Mouse (Mus musculus) adrenal gland, postnatal 4 days (tissue): Measurements from ENCODE around the gene Cuzd1. TPM values are rescaled to one million over a fixed set of nuclear protein-coding genes. Genes with fewer than 3 reads are reported as not detected.

Experiments used
- DNase-seq, 2 experiments: peaks; one replicate each; pipeline ENCODE4 v3.0.0; 2021 to 2022; ENCODE audit warnings: low spot score in 2 of 2, mixed read lengths in 2 of 2
- long read RNA-seq, 2 experiments: library from polyadenylated mRNA; stranded (forward); transcript quantifications; one replicate each; pipeline ENCODE4 v2.0.0; 2021
- total RNA-seq, 2 experiments: library from RNA; stranded (reverse); gene quantifications; 2 replicates each; pipeline ENCODE4 v1.2.3; 2021

Cuzd1 gene
- total RNA-seq = 1 to 10 TPM in 1 of 2 experiments, not detected in 1; 5.9 TPM
- long read RNA-seq, experiment 1 = 0 reads
- long read RNA-seq, experiment 2 = 0 reads

DNA sequence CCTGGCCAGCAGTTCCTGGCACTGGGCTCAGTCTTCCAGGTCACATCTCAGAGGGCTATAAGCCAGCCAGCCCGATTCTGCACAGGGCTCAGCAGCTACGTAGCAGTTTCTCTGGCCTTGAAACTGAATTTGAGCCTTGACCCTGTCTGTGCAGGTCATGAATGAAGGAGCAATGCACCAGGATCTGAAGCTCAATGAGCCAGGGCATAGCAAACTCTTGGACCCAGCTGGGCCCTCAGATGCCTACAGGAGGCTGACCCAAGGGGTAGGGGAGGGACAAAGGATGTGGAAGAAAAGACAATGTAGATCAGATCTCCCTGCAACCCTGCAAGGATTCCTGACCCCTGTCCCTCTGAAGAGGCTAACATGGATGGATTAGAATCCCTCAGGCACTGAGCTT is at the start of gene Cuzd1:
TSS of gene Cuzd1 (minus strand) at position 101 of the 400 bp plus-strand sequence.
- DNase-seq = no peak

DNA sequence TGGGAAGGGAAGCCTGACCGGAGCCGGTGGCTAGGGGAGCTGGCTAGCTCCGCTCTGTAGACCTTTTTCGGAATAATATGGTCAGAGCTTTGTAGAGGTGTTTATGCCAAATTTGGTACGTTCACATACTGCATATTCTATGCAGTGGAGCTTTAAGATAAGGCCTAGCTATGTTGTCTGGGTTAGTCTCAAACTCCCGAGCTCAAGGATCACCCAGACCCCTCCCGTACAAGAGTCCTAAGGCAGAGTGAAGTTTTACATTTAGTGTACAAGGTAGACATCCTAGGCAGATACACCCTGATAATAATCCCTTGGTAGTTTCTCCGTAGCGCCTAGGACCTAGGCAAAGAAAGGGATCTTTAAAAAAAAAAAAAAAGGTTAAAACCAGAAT is 49.4 kb upstream of the Cuzd1 start:
- no peak for DNase-seq

DNA sequence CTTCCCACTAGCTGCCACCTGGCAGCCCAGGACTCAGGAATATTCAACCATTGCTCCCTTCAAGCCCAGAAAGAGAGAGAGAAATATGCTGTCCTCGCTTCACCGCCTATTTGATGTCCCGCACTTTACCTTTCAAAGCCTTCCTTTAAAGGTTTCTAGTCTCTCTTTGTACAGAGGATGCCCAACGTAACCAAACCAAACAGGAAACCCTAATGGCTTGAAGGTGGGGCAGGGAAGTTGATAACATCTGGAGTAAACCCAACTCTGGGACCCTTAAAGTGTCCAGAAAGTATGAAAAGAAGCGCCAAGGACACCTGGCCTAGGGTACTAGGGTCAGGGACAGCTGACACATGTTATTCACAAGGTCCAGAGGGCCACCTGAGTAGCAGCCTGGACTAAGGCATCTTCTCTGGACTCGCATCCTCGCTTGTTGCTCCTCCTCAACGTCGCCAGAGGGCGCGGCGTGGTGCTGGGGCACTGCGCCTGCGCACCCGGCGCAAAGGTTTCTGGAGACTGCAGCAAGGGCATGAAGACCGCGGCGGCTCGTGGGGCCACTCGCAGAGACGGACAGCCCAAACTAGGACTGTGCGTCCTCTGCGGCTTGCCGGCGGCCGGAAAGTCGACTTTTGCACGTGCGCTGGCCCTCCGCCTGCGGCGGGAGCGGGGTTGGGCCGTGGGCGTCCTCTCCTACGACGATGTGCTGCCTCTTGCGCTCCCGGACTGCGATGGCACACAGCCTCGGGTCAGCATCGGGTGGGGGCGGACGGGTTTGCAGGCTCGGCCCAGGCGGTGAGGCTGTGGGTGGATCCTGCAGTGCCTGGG is 48.8 kb upstream of the Cuzd1 start, which contains the start of gene Pstk:
TSS of gene Pstk (plus strand) at position 494 of the 822 bp plus-strand sequence.
- DNase-seq = peak; percentile 82 to 83

DNA sequence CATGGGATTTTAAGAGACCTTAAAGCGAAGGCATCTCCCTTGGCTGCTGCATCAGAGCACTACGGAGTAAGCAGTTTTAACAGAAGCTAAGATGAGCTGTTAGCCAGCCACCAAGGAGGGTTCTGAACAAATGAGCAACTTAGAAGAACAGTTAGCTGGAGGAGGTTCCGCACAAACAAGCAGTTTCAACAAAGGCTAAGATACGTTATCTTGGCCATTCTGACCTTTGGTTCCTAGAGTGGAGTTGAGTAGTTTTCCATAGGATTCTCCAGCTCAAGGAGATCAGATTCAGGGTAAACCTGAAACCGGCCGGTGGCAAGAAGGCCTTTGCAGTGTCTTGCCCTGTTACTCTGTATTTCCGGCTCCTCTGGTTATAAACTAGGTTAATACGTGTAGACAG is 42.0 kb upstream of the Cuzd1 start:
- no peak for DNase-seq

DNA sequence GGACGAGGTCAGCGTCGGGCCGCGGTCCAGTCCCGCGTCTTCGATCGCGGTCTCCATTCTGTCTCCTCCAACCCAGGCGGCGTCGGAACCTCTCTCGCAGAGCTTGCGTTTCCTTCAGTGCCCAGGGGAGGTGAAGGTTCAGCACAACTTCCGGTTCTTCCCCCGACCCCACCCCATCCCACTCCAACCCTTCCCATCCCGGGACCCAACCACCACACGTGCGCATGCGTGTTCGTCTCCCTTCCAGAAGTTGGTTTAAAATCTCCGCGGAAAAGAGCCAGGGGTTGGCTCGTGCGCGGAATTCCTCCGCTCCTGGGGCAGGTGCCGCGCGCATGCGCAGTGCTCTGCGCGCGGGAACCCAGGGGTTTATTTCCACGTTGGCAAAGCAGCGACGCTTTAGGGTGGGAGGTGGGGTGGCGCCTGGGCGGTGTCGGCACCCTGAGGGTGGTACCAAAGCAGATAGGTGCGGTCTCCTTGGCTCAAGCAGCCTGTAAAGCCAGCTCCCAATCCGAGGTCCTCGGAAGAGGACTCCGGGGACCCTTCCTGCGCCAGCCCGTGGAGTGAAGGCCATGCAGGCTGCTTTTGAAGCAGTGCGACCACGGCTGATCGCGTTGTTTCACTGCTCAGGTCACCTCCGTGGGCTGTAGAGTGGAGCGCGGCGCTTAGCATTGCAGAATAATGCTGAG is 40.7 kb upstream of the Cuzd1 start, which contains the start of gene 2310057M21Rik:
TSS of gene 2310057M21Rik (minus strand) at position 145 of the 686 bp plus-strand sequence.
- peak; percentile 66 to 89 for DNase-seq

DNA sequence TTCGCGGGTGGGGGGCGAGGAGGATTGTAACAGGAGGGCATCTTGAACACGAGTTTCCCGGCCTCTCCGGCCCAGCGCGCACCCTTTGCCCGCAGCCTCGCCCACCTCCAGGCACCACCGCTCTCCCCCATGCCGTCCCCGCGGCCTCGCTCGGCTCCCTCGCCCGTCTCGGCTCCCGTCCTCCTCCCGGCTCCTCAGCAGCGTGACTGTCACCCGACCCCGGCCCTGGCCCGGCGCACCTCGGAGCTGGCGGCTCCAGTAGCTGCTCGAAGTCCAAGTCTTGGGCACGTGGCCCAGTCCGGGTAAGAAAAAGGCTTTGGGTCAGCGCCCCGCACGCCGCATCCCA is 40.1 kb upstream of the Cuzd1 start:
- no peak for DNase-seq

DNA sequence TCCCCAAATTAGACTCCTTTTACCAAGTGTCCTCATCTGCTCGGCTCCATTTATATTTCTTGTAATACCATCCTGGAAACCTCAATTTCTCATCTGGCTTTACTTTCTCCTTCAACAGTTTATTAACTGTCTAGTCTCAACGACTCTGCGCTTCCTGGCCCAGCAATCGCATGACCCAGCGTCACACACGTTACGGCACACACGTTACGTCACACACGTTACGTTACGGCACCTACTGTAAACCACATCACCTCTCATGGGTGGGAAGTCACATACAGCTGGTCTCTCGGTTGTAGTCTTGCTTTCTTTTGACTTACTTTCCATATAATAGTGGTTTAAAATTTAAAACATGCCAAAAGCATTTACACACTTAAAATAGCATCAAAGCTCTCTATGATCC is 34.0 kb upstream of the Cuzd1 start:
- no peak for DNase-seq

DNA sequence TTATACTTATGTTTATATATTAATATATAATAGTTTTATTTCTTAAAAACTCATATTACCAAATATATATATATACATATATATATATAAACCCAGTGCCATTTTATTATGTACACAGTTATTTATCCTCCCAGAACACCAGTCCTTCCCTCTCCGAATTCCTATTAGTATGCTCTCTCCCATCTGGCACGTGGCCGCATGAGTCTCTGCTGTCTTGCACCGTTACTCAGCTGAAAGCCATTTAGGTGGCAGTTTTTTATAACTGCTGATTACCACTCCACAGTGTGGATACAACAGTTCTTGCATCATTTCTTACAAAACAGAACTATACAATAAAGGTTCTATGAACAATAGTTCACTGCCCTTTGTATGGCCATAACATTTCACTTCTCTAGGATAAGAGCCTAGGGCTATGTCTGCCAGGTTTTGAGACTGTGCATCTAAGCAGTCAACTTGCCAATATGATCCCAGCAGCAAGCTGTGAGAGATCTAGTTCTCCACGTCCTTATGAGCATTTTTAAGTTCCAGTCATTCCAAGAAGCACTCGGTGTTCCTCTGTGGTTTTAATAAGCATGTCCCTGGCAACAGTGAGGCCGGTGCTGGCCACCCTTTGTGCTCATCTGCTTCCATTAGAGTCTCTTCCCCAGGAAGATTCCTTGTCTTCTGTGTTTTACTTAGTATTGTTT is 23.9 kb upstream of the Cuzd1 start:
- no peak for DNase-seq

DNA sequence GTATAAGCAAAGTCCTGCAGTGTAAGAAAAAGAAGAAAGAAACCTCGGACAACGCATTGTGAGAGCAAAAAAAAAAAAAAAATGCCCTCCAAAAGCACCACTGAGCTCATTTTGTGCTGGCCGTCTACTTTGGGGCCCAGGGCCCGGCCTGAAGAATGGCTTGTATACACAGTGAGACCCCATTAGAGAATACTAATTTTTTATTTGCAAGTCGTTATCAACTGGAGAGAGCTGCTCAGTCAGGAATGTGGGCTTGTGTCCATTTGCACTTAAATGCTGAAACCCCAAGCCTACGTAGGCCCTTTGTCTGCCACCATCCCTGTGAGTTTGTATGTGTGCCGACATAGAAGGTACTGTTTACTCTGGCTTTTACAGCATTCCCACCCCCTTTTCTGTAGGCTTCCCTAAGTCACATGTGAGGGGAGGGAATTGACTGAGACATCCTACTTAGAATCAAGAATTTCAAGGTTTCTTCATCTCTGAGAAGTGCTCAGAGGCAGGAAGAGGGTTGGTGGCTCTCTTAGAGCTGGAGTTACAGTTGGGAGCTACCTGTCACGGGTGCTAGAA is 15.5 kb upstream of the Cuzd1 start:
- no peak for DNase-seq

DNA sequence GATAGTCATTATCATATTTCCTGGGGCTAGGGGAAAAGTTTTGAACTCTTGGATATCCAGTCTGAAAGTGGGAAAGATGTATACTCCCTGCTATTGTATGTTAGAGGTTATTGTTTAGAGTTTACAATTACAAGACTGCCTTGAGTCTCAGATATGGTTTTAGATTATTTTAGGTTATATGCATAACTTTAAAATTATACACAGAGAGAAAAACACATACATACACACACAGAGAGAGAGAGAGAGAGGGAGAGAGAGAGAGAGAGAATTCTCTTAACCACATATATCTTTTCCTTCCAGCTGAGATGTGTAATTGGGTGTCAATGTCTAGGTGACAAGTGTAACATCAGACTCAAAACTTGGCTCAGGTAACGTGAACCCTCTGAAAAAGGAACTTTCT is 11.5 kb upstream of the Cuzd1 start, which contains the start of gene Fam24a:
TSS of gene Fam24a (plus strand) at position 301 of the 400 bp plus-strand sequence.
- no peak for DNase-seq

DNA sequence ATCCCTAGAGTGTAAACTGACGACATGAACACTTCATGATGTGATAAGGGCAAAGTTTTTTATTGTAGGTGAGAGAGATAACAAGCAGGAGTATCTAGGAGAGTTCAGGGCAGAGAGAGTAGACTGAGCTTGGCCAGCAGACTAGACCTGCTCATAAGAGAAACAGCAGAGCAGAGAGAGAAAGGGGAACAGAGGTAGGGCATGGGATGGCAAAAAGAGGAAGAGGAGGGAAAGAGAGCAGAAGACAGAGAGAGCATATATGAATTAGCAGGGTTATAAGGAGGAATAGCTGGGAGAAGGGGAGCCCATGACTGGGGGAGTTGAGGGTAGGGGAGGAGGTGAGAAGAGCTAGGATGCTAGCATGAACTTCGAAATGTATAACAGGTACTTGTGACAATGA is 9.6 kb upstream of the Cuzd1 start:
- no peak for DNase-seq

DNA sequence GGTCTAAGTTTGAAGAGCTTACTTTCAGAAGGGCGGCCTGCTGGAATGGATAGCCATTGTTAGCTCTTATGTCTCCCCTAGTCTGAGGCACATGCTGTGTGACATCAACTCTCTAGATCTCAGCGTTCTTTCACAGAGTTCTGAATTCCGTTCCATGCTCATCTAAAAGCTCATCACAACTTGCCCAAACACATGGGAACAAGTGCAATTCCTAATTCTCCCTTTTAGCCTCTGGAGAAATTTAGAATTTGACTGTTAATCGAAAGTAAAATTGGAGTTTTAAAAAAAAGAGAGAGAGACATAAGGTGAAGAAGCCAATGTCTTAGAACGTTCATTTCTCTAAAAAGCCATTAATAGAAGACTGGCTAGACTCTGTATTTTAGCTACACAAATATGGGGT is 7.3 kb upstream of the Cuzd1 start, which contains the start of gene Fam24b:
TSS of gene Fam24b (minus strand) at position 101 of the 400 bp plus-strand sequence.
- DNase-seq = no peak

DNA sequence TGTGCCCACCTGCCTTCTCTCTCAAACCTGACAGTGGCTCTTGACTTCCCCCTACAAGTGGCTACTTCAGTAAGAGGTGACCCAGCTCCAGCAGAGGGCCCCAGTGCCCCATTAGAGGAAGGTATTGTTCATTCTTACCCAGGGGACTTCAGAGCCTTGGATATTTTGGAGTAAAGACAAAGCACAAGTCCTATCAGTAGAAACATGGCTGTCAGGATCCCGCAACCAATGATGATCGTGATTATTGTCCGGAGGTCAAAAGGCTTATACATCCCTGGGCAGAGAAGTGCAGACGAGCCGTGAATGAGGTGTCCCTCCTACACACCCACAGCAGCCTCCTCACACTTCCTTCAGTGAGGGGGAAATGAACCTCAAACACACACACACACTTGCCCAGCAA is 5.0 kb upstream of the Cuzd1 start:
- no peak for DNase-seq

DNA sequence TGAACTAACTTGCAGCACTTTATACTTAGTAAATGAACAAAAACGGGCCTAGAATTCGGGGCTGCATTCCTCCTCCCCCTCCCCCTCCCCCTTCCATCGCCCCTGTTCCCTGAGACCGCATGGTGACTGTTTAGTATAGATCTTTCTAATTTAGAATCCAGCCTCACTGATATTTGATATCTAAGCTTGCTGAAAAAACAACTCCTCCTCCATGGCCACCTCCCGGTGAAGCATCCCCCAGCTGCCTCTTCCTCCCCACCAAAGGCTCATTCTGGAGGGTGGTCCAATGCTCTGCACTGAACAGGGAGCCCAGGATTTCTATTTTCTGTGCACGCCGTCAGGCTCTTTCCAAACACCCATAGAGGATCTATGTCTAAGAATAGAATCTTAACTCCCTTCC is 3.8 kb downstream of the Cuzd1 start:
- no peak for DNase-seq

DNA sequence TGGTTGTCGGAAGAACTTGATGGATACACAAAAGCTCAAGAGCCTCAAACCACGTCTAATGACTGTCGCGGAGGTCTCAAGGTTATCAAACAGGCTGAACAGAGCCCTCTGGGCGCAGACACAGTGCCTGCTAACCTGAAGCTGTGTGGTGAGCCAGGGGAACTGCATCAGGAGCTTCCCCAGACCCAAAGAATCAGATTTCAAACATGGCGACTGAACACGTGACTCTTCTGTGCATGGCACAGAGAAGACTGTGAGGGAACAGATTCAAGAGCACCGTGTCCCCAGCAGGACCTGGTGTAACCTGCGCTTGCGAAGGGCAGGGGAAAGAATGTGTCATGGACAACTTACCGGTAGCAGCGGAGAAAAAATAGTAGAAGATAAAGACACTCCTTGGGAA is 4.5 kb downstream of the Cuzd1 start:
- DNase-seq = no peak

DNA sequence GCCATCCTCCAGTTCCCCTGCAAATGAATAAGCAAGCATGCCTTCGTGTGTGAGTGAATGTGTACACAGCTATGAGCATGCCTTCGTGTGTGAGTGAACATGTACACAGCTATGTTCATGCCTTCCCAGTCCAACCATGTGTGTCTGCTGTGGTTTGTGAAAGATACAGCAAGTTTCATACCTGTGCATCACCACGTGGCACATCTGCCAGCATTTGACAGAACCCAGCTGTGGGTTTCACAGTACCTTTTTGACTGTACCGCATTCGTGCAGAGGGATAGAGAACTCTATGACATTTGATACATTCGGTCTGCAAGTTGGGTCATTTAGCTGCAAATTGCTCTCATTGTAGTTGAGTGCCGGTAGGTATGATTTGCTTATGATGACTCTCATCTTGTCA is 7.6 kb downstream of the Cuzd1 start:
- DNase-seq = no peak

DNA sequence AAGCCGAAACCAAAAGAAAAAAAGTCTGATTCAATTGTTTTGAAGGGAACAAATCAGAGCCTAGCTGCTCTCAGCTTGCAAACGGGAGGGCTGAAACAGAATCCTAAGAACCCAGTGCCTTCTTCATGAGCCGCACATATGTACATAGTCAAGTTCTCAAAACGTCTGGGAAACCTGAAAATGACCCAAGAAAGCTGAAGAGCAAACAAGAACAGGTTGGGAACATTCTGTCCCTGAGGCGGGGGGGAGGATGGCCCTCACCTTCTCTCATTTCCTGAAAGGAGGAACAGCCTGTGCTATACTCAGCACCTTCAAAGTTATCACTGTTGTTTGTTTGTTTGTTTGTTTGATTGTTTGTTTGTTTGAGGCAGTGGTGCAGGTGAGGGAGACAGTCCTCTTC is 15.4 kb downstream of the Cuzd1 start:
- no peak for DNase-seq

DNA sequence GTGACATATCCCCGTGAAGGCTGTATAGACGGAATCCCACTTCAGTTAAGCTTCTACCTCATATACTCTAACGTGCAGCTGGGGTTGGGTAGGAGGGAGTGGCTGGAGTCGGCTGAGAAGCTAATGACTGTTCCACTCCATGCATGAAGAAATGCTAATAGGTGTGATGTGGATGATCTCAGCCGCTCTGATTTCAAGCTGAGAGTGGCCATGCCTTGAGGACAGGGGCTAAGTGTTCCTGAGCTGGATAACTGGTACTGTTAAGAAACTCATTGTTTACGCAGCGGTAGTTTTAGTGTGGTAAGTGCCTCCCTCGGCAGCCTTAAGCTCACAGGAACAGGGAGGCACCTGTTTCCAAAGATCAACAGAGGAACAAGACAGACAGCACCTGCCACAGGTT is 18.8 kb downstream of the Cuzd1 start:
- no peak for DNase-seq

DNA sequence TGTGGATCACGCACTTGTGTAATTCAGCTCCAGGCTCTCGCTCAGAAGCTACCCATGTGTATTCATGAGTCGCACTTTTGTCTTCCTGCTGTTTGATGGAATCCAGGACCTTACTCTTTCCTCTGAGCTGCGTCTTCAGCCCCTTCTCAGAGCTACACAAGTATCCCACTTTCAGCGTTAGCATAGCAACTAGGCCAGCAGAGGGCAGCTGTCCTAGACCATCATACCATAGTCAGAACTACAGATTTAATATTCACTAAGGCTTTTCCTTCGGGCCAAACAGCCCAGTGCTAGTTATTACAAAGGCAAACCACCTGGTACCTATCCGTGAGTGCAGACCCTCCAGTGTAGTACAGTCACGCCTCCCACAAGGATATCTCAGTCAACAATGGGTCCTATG is 24.9 kb downstream of the Cuzd1 start:
- DNase-seq = no peak

DNA sequence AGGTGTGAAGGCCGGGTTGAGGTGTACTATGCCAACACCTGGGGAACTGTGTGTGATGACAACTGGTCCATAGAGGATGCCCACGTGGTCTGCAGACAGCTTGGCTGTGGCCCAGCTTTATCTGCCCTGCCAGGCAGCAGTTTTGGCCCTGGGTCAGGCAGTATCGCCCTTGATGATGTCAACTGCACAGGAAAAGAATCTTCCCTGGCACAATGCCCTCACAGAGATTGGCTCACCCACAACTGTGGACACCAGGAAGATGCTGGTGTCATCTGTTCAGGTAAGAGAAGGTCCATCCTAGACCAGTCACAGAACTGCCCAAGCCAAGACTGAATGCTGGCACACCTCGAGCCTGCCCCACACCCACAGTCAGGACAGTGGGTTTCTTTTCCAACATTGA is 56.2 kb downstream of the Cuzd1 start:
- DNase-seq = no peak

DNA sequence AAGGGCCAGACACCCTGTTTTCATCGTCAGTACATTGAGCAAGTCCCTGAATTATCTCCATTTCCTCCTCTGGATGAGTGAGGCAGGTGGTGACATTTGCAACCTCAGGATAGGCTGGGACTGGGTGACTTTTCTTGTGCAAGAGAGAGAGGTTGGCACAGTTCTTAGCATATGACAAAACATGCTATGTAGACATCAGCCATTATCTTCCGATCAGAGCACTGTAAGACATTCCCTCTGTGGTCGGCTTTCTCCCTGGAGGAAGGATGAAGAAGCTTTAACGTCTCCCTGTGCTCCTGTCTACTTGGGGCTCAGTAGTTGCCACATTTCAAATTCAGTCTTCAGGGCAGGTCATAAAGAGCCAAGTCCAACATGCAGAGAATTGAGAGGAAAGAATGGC is 57.8 kb downstream of the Cuzd1 start:
- no peak for DNase-seq
